Mouse (Mus musculus) lung, embryonic 16.5 days (tissue): Measurements from ENCODE around the gene Igtp. TPM values are rescaled to one million over a fixed set of nuclear protein-coding genes. Genes with fewer than 3 reads are reported as not detected.
"Not testable (repeated sequence)": the region's sequence is repeated elsewhere in the genome, so short reads cannot be mapped to it uniquely, and the experiment has no call there.

Experiments used
- ATAC-seq: fragments of 200-750 bp; cut with Nextera tagmentation; 2 replicates; pipeline ENCODE4 v1.8.0; 2017; ENCODE audit warnings: low read depth, mild to moderate bottlenecking, moderate library complexity
- H3K27ac ChIP-seq: fragments of 300-500 bp; sonication (generic); 2 replicates; pipeline ENCODE4 v1.5.1; 2014; ENCODE audit warnings: mild to moderate bottlenecking, control low read depth, low read length
- H3K27me3 ChIP-seq: fragments of 300-500 bp; sonication (generic); 2 replicates; pipeline ENCODE4 v1.6.1; 2014; ENCODE audit warnings: low read depth, low read length, mixed read lengths; ENCODE audit not compliant: control insufficient read depth, insufficient read depth
- H3K36me3 ChIP-seq: fragments of 300-500 bp; sonication (generic); 2 replicates; pipeline ENCODE4 v1.6.1; 2014; ENCODE audit warnings: low read length; ENCODE audit not compliant: control insufficient read depth, insufficient read depth
- H3K4me1 ChIP-seq: fragments of 300-500 bp; sonication (generic); replicated peaks from 2 replicates; pipeline ENCODE4 v1.6.1; 2014; ENCODE audit warnings: low read length, mixed read lengths; ENCODE audit not compliant: control insufficient read depth, insufficient read depth
- H3K4me2 ChIP-seq: fragments of 300-500 bp; sonication (generic); 2 replicates; pipeline ENCODE4 v1.6.1; 2014; ENCODE audit warnings: low read depth, low read length, control low read depth
- H3K4me3 ChIP-seq: fragments of 300-500 bp; sonication (generic); 2 replicates; pipeline ENCODE4 v1.5.1; 2014; ENCODE audit warnings: mild to moderate bottlenecking, low read length, control low read depth
- H3K9ac ChIP-seq: fragments of 300-500 bp; sonication (generic); 2 replicates; pipeline ENCODE4 v1.6.1; 2014; ENCODE audit warnings: low read length, control low read depth
- H3K9me3 ChIP-seq: fragments of 300-500 bp; sonication (generic); 2 replicates; pipeline ENCODE4 v1.6.1; 2016; ENCODE audit warnings: low read length; ENCODE audit not compliant: control insufficient read depth
- WGBS: fragments of 180-500 bp; shearing (Covaris S2); extraction: QIAGEN DNeasy Blood & Tissue Kit; methylation state at CpG from one replicate; pipeline ENCODE4 v1.1.7; 2014; 5-methylcytosine and 5-hydroxymethylcytosine counted together
- polyA plus RNA-seq: library from polyadenylated mRNA; unstranded; fragments of >200 nt; fragmentation: Nextera tagmentation; extraction: Ambion mirVana; gene quantifications from 2 replicates; pipeline ENCODE4 v1.2.1, GENCODE M21; 2015

The Igtp gene
- 4.7 and 7.4 TPM in 2 replicates for polyA plus RNA-seq

- H3K36me3 ChIP-seq, H3K4me1 ChIP-seq, H3K27me3 ChIP-seq, H3K9me3 ChIP-seq: not testable (repeated sequence)
- Histone ChIP-seq H3K9ac (peak within 1 kb of the TSS; percentile 69), H3K27ac (peak within 1 kb of the TSS; percentile 36), H3K4me3 (peak within 1 kb of the TSS; percentile 65), H3K4me2 (peak within 1 kb of the TSS; percentile 69)
- WGBS, result 3% methylated on average over 14 of the region's 15 CpGs
- ATAC-seq, result peak; percentile 94
Measured at GRCm38 (mm10) chr11:58199229-58200037, at the start of gene Igtp, which contains the start of gene Irgm2. TSS of gene Igtp (plus strand) at chr11:58199556. TSS of gene Irgm2 (plus strand) at chr11:58199618.

- H3K27ac ChIP-seq, result no peak overlapping the region
- WGBS, result 85% methylated on average over 9 of the region's 9 CpGs
Measured at GRCm38 (mm10) chr11:58155458-58155857, 43.9 kb upstream of the Igtp start.

GRCm38 (mm10) chr11:58156871-58157270, 42.5 kb upstream of the Igtp start:
- Histone ChIP-seq H3K9me3 (no peaks in the 10 kb centered on the region), H3K27ac (no peak overlapping the region), H3K4me3 (no peak overlapping the region), H3K4me1 (no peaks in the 10 kb centered on the region), H3K9ac (no peak overlapping the region), H3K36me3 (peaks cover 27% of the 10 kb centered on the region), H3K4me2 (no peak overlapping the region), H3K27me3 (no peaks in the 10 kb centered on the region)
- WGBS, result 74% methylated on average over 3 of the region's 3 CpGs
- no peak for ATAC-seq

More at GRCm38 (mm10) chr11:58155458-58155857, 43.9 kb upstream of the Igtp start:
- Histone ChIP-seq H3K27me3 (no peaks in the 10 kb centered on the region), H3K36me3 (peaks cover 27% of the 10 kb centered on the region), H3K4me2 (no peak overlapping the region), H3K9me3 (no peaks in the 10 kb centered on the region), H3K9ac (no peak overlapping the region), H3K4me3 (no peak overlapping the region), H3K4me1 (no peaks in the 10 kb centered on the region)
- ATAC-seq, result no peak

- Histone ChIP-seq H3K36me3 (peaks cover 25% of the 10 kb centered on the region), H3K4me3 (no peak overlapping the region), H3K9me3 (no peaks in the 10 kb centered on the region), H3K4me1 (peaks cover 8% of the 10 kb centered on the region), H3K27ac (no peak overlapping the region), H3K9ac (no peak overlapping the region), H3K27me3 (no peaks in the 10 kb centered on the region), H3K4me2 (no peak overlapping the region)
- 95% methylated on average over 2 of the region's 2 CpGs for WGBS
- ATAC-seq, result no peak
Measured at GRCm38 (mm10) chr11:58165072-58165471, 34.3 kb upstream of the Igtp start.

- 1% methylated on average over 8 of the region's 8 CpGs for WGBS
- H3K27ac ChIP-seq, result peak overlapping the region; percentile 23; the same call in 1 of the 2 replicates
- no peak for ATAC-seq
- H3K36me3 ChIP-seq, result peaks cover 18% of the 10 kb centered on the region
- H3K4me3 ChIP-seq, result peak overlapping the region; percentile 91
- H3K4me2 ChIP-seq, result peak overlapping the region; percentile 81
- H3K9me3 ChIP-seq, result no peaks in the 10 kb centered on the region
- peaks cover 14% of the 10 kb centered on the region for H3K4me1 ChIP-seq
- no peaks in the 10 kb centered on the region for H3K27me3 ChIP-seq
- H3K9ac ChIP-seq, result peak overlapping the region; percentile 87
Measured at GRCm38 (mm10) chr11:58167822-58168166, 31.6 kb upstream of the Igtp start.

- Histone ChIP-seq H3K36me3 (peaks cover 18% of the 10 kb centered on the region), H3K4me1 (peaks cover 14% of the 10 kb centered on the region), H3K9me3 (no peaks in the 10 kb centered on the region), H3K27ac (peak within 1 kb of the TSS; percentile 23), H3K4me2 (peak within 1 kb of the TSS; percentile 81), H3K4me3 (peak within 1 kb of the TSS; percentile 91), H3K27me3 (no peaks in the 10 kb centered on the region), H3K9ac (peak within 1 kb of the TSS; percentile 87)
- WGBS, result under 1% methylated on average over 71 of the region's 71 CpGs
- ATAC-seq, result peak; percentile 90
Measured at GRCm38 (mm10) chr11:58168167-58168915, 31.0 kb upstream of the Igtp start, which contains the start of gene Gemin5. TSS of gene Gemin5 (minus strand) at chr11:58168539.

- H3K27ac ChIP-seq, result no peak overlapping the region
- H3K4me3 ChIP-seq, result no peak overlapping the region
- no peak overlapping the region for H3K4me2 ChIP-seq
- H3K27me3 ChIP-seq, result no peaks in the 10 kb centered on the region
- no peak for ATAC-seq
- H3K36me3 ChIP-seq, result peaks cover 14% of the 10 kb centered on the region
- no peak overlapping the region for H3K9ac ChIP-seq
- WGBS, result 51% methylated on average over 4 of the region's 4 CpGs
- H3K4me1 ChIP-seq, result peaks cover 14% of the 10 kb centered on the region
- no peaks in the 10 kb centered on the region for H3K9me3 ChIP-seq
Measured at GRCm38 (mm10) chr11:58169666-58170065, 29.7 kb upstream of the Igtp start.

GRCm38 (mm10) chr11:58171459-58172091, 27.8 kb upstream of the Igtp start, which contains the start of gene Mrpl22:
TSS of gene Mrpl22 (plus strand) at chr11:58171661.
- peak within 1 kb of the TSS; percentile 60 for H3K4me2 ChIP-seq
- peaks cover 11% of the 10 kb centered on the region for H3K36me3 ChIP-seq
- H3K4me3 ChIP-seq, result peak within 1 kb of the TSS; percentile 74
- H3K9me3 ChIP-seq, result no peaks in the 10 kb centered on the region
- peaks cover 14% of the 10 kb centered on the region for H3K4me1 ChIP-seq
- H3K9ac ChIP-seq, result peak within 1 kb of the TSS; percentile 79
- WGBS, result under 1% methylated on average over 34 of the region's 34 CpGs
- H3K27ac ChIP-seq, result peak within 1 kb of the TSS; percentile 37; the same call in 1 of the 2 replicates
- no peaks in the 10 kb centered on the region for H3K27me3 ChIP-seq
- peak; percentile 87 for ATAC-seq

GRCm38 (mm10) chr11:58179563-58179962, 19.8 kb upstream of the Igtp start:
- Histone ChIP-seq H3K27ac (no peak overlapping the region), H3K36me3 (peaks cover 28% of the 10 kb centered on the region), H3K9ac (no peak overlapping the region), H3K9me3 (no peaks in the 10 kb centered on the region), H3K4me2 (no peak overlapping the region), H3K27me3 (no peaks in the 10 kb centered on the region), H3K4me3 (no peak overlapping the region), H3K4me1 (no peaks in the 10 kb centered on the region)
- 32% methylated on average over 3 of the region's 3 CpGs for WGBS
- peak; percentile 49; the same call in 1 of the 2 replicates for ATAC-seq
